Comparison of ENCODE assay signal across 8 mouse cellular contexts in the genomic region with DNA sequence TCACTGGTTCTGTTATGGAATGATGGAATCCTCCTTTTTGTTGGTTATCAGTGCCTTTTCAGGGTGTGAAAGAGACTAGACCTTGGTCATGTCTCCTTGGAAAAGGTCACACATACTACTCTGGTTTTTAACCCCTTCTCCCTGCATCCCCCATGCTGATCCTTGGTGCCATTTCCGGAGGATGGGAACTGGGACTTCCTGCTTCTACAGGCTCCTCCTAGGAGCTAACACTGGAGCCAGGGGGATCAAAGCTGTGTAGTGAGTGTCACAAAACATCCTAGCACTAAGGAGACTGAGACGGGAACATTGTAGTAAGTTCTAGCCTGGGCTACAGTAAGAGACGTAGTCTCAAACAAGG. TPM values are rescaled to one million over a fixed set of nuclear protein-coding genes. Genes with fewer than 3 reads are reported as not detected.
DNase-seq lines count a peak whose midpoint lies in the region; ATAC-seq and TF ChIP-seq lines count a peak whose summit lies in the region.

No protein-coding gene starts in this region.

- 4% methylated on average over 3 of the region's 3 CpGs for WGBS in heart, embryonic 10.5 days
- WGBS in forebrain, postnatal 0 days: 4% methylated on average over 3 of the region's 3 CpGs
- 9% methylated on average over 3 of the region's 3 CpGs for WGBS in liver, postnatal 0 days (ENCODE audit: insufficient replicate concordance)

- H3K4me1 ChIP-seq in heart, embryonic 10.5 days: peaks cover 9% of the 10 kb centered on the region; the same call in 1 of the 2 replicates
- H3K4me1 ChIP-seq in bone marrow macrophage, adult 2 months (ENCODE audit: control insufficient read depth, insufficient read depth, low read length): peaks cover 4% of the 10 kb centered on the region; the same call in 1 of the 2 replicates
- peaks cover 4% of the 10 kb centered on the region; the same call in 1 of the 2 replicates for H3K4me1 ChIP-seq in forebrain, postnatal 0 days (ENCODE audit: insufficient read depth)
- H3K4me1 ChIP-seq in liver, postnatal 0 days (ENCODE audit: insufficient read depth): 0 out of 2 replicates have a peak, but pooled peaks cover 7% of the 10 kb centered on the region

- no peak for TF ChIP-seq POLR2A in bone marrow macrophage, adult 2 months (IDR thresholded peaks at IDR 0.05; ENCODE audit: borderline replicate concordance, low read depth, low read length)

- H3K27ac ChIP-seq in heart, embryonic 10.5 days: peak overlapping the region; percentile 96
- peak overlapping the region; percentile 90 for H3K27ac ChIP-seq in bone marrow macrophage, adult 2 months (ENCODE audit: insufficient read depth, low read depth, low read length)
- peak overlapping the region; percentile 95 for H3K27ac ChIP-seq in forebrain, postnatal 0 days (ENCODE audit: low read depth, low read length)
- peak overlapping the region; percentile 90 for H3K27ac ChIP-seq in liver, postnatal 0 days (ENCODE audit: low read depth)

- no peak for TF ChIP-seq CTCF in bone marrow macrophage, adult 2 months (IDR thresholded peaks at IDR 0.05; ENCODE audit: low read depth, low read length)
- no peak for TF ChIP-seq CTCF in forebrain, postnatal 0 days (IDR thresholded peaks at IDR 0.05; ENCODE audit: low read depth)
- no peak for TF ChIP-seq CTCF in liver, postnatal 0 days (IDR thresholded peaks at IDR 0.05; ENCODE audit: low read depth)

- H3K4me2 ChIP-seq in forebrain, postnatal 0 days (ENCODE audit: low read depth): peak overlapping the region; percentile 46
- H3K4me2 ChIP-seq in liver, postnatal 0 days (ENCODE audit: low read depth, low read length): peak overlapping the region; percentile 62

- DNase-seq in heart, embryonic 10.5 days (ENCODE audit: low spot score): peak; percentile 78
- DNase-seq in heart, postnatal 10 days: no peak
- DNase-seq in forebrain, postnatal 0 days: no peak
- DNase-seq in liver, postnatal 0 days: no peak
- DNase-seq in urinary bladder, postnatal 36 days (ENCODE audit: low spot score in 2 of 2): no peak
- no peak for DNase-seq in right cerebral cortex, postnatal 10 days (ENCODE audit: low spot score in 2 of 2)

- H3K9me3 ChIP-seq in heart, embryonic 10.5 days: no peaks in the 10 kb centered on the region
- no peaks in the 10 kb centered on the region for H3K9me3 ChIP-seq in forebrain, postnatal 0 days (ENCODE audit: low read length)
- no peaks in the 10 kb centered on the region for H3K9me3 ChIP-seq in liver, postnatal 0 days (ENCODE audit: low read length)

- no peaks in the 10 kb centered on the region for H3K27me3 ChIP-seq in heart, embryonic 10.5 days (ENCODE audit: insufficient read depth, poor library complexity, severe bottlenecking)
- H3K27me3 ChIP-seq in forebrain, postnatal 0 days (ENCODE audit: insufficient read depth, low read length): no peaks in the 10 kb centered on the region
- H3K27me3 ChIP-seq in liver, postnatal 0 days (ENCODE audit: insufficient read depth, low read length): no peaks in the 10 kb centered on the region

- ATAC-seq in forebrain, postnatal 0 days: peak; percentile 62
- 0 out of 2 replicates have a peak, but pooled peaks have one; percentile 1 for ATAC-seq in liver, postnatal 0 days
- no peak for ATAC-seq in activated CD4-positive, CD25-positive, alpha-beta regulatory T cell, adult 4 months

- no peak for TF ChIP-seq EP300 in liver, postnatal 0 days (IDR thresholded peaks at IDR 0.05; ENCODE audit: low read depth)

- intact Hi-C loops in heart, postnatal 10 days (cut with DNase I): no loop called here

- peak overlapping the region; percentile 46 for H3K4me3 ChIP-seq in heart, embryonic 10.5 days
- no peak overlapping the region for H3K4me3 ChIP-seq in bone marrow macrophage, adult 2 months (ENCODE audit: insufficient read depth, low read length)
- H3K4me3 ChIP-seq in forebrain, postnatal 0 days (ENCODE audit: low read depth, low read length): peak overlapping the region; percentile 23
- 0 out of 2 replicates have a peak overlapping the region, but pooled peaks have one; percentile 3 for H3K4me3 ChIP-seq in liver, postnatal 0 days (ENCODE audit: low read depth, low read length)

- H3K36me3 ChIP-seq in heart, embryonic 10.5 days: no peaks in the 10 kb centered on the region
- H3K36me3 ChIP-seq in forebrain, postnatal 0 days (ENCODE audit: insufficient read depth): no peaks in the 10 kb centered on the region
- no peaks in the 10 kb centered on the region for H3K36me3 ChIP-seq in liver, postnatal 0 days (replicated peaks; ENCODE audit: insufficient read depth, low read length)

- peak overlapping the region; percentile 80 for H3K9ac ChIP-seq in forebrain, postnatal 0 days
- H3K9ac ChIP-seq in liver, postnatal 0 days (replicated peaks): peak overlapping the region; percentile 72

RNA-seq across cellular contexts. Expression of gene Arl4d, which starts 7.8 kb away (rescaled TPM):
- 10.3 and 10.9 TPM in 2 replicates for polyA plus RNA-seq in heart, embryonic 10.5 days (2016; fragmentation: Nextera tagmentation; extraction: Ambion mirVana)
- 10 to 100 TPM; 22.6 to 27.5 TPM for total RNA-seq in heart, postnatal 10 days (2021)
- 0.80 and 1.9 TPM in 2 replicates for polyA plus RNA-seq in bone marrow macrophage, adult 2 months (2012; ENCODE audit: insufficient read depth, insufficient read length, missing spikeins)
- 22.5 and 28.3 TPM in 2 replicates for total RNA-seq in forebrain, postnatal 0 days (2014; rRNA removed)
- polyA plus RNA-seq in forebrain, postnatal 0 days (2015; fragmentation: Nextera tagmentation; extraction: Ambion mirVana): 13.4 and 15.7 TPM in 2 replicates
- 3.4 and 4.1 TPM in 2 replicates for polyA plus RNA-seq in liver, postnatal 0 days (2015; fragmentation: Nextera tagmentation; extraction: Ambion mirVana)
- under 1 TPM; 0.32 to 0.36 TPM for polyA plus RNA-seq in activated CD4-positive, CD25-positive, alpha-beta regulatory T cell, adult 4 months (2017; shearing (Covaris generic))

RNA-seq across cellular contexts. Expression of gene Rdm1, which starts 30.5 kb away (rescaled TPM):
- polyA plus RNA-seq in heart, embryonic 10.5 days (2016; fragmentation: Nextera tagmentation; extraction: Ambion mirVana): 24.0 and 26.8 TPM in 2 replicates
- total RNA-seq in heart, postnatal 10 days (2021): 10 to 100 TPM; 34.4 to 36.9 TPM
- 21.2 and 22.1 TPM in 2 replicates for polyA plus RNA-seq in bone marrow macrophage, adult 2 months (2012; ENCODE audit: insufficient read depth, insufficient read length, missing spikeins)
- 4.4 and 5.2 TPM in 2 replicates for total RNA-seq in forebrain, postnatal 0 days (2014; rRNA removed)
- 8.6 and 9.0 TPM in 2 replicates for polyA plus RNA-seq in forebrain, postnatal 0 days (2015; fragmentation: Nextera tagmentation; extraction: Ambion mirVana)
- polyA plus RNA-seq in liver, postnatal 0 days (2015; fragmentation: Nextera tagmentation; extraction: Ambion mirVana): 7.4 and 8.4 TPM in 2 replicates
- polyA plus RNA-seq in activated CD4-positive, CD25-positive, alpha-beta regulatory T cell, adult 4 months (2017; shearing (Covaris generic)): 100 to 1,000 TPM in 1 of 2 experiments, 10 to 100 TPM in 1; 65.1 to 101 TPM

RNA-seq across cellular contexts. Expression of gene Gm11634, which starts 58.5 kb away (rescaled TPM):
- polyA plus RNA-seq in heart, embryonic 10.5 days (2016; fragmentation: Nextera tagmentation; extraction: Ambion mirVana): not detected in 2 replicates
- total RNA-seq in heart, postnatal 10 days (2021): not detected
- polyA plus RNA-seq in bone marrow macrophage, adult 2 months (2012; ENCODE audit: insufficient read depth, insufficient read length, missing spikeins): not detected in 2 replicates
- not detected in 2 replicates for total RNA-seq in forebrain, postnatal 0 days (2014; rRNA removed)
- not detected in 2 replicates for polyA plus RNA-seq in forebrain, postnatal 0 days (2015; fragmentation: Nextera tagmentation; extraction: Ambion mirVana)
- polyA plus RNA-seq in liver, postnatal 0 days (2015; fragmentation: Nextera tagmentation; extraction: Ambion mirVana): not detected in 2 replicates
- not detected for polyA plus RNA-seq in activated CD4-positive, CD25-positive, alpha-beta regulatory T cell, adult 4 months (2017; shearing (Covaris generic))
